Mouse (Mus musculus) hindbrain, embryonic 14.5 days (tissue): ENCODE results near the gene Mab21l1. TPM values are rescaled to one million over a fixed set of nuclear protein-coding genes. Genes with fewer than 3 reads are reported as not detected.

Experiments
- ATAC-seq: fragments of 200-750 bp; cut with Nextera tagmentation; 2 replicates; pipeline ENCODE4 v1.8.0; 2017; ENCODE audit warnings: moderate number of reproducible peaks, mild to moderate bottlenecking, moderate TSS enrichment, moderate library complexity; ENCODE audit not compliant: low FRiP score
- DNase-seq: peaks from one replicate; pipeline ENCODE4 v3.0.0-alpha.2; 2015; ENCODE audit warnings: low spot score
- H3K27ac ChIP-seq: fragments of 300-500 bp; sonication (generic); 2 replicates; pipeline ENCODE4 v1.5.1; 2014; ENCODE audit warnings: mild to moderate bottlenecking, moderate library complexity
- H3K27me3 ChIP-seq: fragments of 300-500 bp; sonication (generic); 2 replicates; pipeline ENCODE4 v1.6.1; 2014; ENCODE audit warnings: mild to moderate bottlenecking, low read length, mixed read lengths; ENCODE audit not compliant: control insufficient read depth, insufficient read depth
- H3K36me3 ChIP-seq: fragments of 300-500 bp; sonication (generic); replicated peaks from 2 replicates; pipeline ENCODE4 v1.6.1; 2014; ENCODE audit not compliant: control insufficient read depth, insufficient read depth
- H3K4me1 ChIP-seq: fragments of 300-500 bp; sonication (generic); replicated peaks from 2 replicates; pipeline ENCODE4 v1.6.1; 2014; ENCODE audit warnings: antibody characterized with exemption, low read length, mixed read lengths; ENCODE audit not compliant: control insufficient read depth, insufficient read depth
- H3K4me2 ChIP-seq: fragments of 300-500 bp; sonication (generic); replicated peaks from 2 replicates; pipeline ENCODE4 v1.6.1; 2014; ENCODE audit warnings: mild to moderate bottlenecking, moderate library complexity
- H3K4me3 ChIP-seq: fragments of 300-500 bp; sonication (generic); replicated peaks from 2 replicates; pipeline ENCODE4 v1.5.1; 2014; ENCODE audit warnings: mild to moderate bottlenecking, low read length
- H3K9ac ChIP-seq: fragments of 300-500 bp; sonication (generic); 2 replicates; pipeline ENCODE4 v1.6.1; 2014
- H3K9me3 ChIP-seq: fragments of 300-500 bp; sonication (generic); 2 replicates; pipeline ENCODE4 v1.6.1; 2016; ENCODE audit warnings: low read length; ENCODE audit not compliant: control insufficient read depth
- WGBS: fragments of 180-500 bp; shearing (Covaris S2); extraction: QIAGEN DNeasy Blood & Tissue Kit; methylation state at CpG from one replicate; pipeline ENCODE4 v1.1.7; 2014; 5-methylcytosine and 5-hydroxymethylcytosine counted together
- polyA plus RNA-seq: library from polyadenylated mRNA; unstranded; fragments of >200 nt; fragmentation: Nextera tagmentation; extraction: Ambion mirVana; gene quantifications from 2 replicates; pipeline ENCODE4 v1.2.1, GENCODE M21; 2014

The Mab21l1 gene
- polyA plus RNA-seq, 1 experiment from 2014 or later: 131 TPM

DNA sequence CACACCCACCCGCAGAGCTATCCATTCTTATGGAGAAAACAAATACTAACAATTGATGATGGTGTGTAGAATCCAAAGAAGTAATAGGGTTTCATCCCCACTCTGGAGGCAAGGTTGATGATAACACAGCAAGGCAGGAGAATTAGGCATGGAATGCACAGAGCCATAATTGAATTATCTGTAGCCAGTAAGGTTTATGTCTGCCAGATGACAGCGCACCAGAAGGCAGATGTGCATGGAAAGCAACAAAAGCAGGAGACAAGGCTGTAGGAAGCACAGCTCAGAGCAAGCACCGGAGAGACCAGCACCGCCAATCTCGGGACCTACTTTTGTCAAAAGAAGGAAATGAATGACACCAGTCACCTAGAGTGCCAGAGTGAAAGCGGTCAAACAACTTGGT lies 28.4 kb upstream of the Mab21l1 start:
- 74% methylated on average over 6 of the region's 6 CpGs for WGBS
- peak overlapping the region; percentile 74; the same call in 1 of the 2 replicates for H3K27ac ChIP-seq
- no peak for ATAC-seq
- DNase-seq: no peak
- no peak overlapping the region for H3K4me2 ChIP-seq
- H3K4me3 ChIP-seq: no peak overlapping the region
- H3K4me1 ChIP-seq: peaks cover 59% of the 10 kb centered on the region
- H3K9ac ChIP-seq: no peak overlapping the region
- H3K9me3 ChIP-seq: no peaks in the 10 kb centered on the region
- no peaks in the 10 kb centered on the region for H3K36me3 ChIP-seq
- no peaks in the 10 kb centered on the region for H3K27me3 ChIP-seq

DNA sequence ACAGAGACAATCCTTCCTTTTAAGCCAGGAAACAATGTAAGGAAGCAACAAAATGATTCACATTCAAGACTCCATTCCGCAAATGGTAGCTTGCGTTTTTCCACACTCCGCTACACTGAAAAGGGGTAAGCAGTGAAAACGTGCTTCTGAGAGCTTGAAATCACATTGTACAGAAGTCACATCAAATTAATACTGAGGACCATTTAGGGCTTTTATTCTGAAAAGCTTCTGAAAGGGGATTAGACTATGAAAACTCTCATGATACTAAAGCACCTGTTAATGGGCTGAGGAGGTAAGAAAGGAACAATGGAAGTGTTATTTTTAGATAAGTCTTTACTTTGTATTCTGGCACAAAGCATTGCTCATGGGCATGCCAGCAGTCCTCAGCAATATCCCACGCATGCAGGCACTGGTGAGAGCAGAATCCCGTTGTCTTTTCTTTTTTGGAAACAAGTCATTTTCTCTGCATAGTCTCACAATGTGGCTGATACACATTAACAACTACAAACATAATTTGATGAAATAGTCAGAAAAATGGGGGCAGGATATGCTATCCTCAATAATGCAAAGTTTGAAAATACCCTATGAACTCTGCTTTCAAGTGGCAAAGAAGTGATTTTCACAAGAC lies 27.2 kb upstream of the Mab21l1 start:
- Histone ChIP-seq H3K9ac (no peak overlapping the region), H3K27me3 (no peaks in the 10 kb centered on the region), H3K4me3 (no peak overlapping the region), H3K4me1 (peaks cover 54% of the 10 kb centered on the region), H3K36me3 (no peaks in the 10 kb centered on the region), H3K27ac (peak overlapping the region; percentile 74), H3K4me2 (no peak overlapping the region; the same call in 1 of the 2 replicates), H3K9me3 (no peaks in the 10 kb centered on the region)
- DNase-seq (no peak), ATAC-seq (no peak)
- WGBS: 47% methylated on average over 6 of the region's 6 CpGs

DNA sequence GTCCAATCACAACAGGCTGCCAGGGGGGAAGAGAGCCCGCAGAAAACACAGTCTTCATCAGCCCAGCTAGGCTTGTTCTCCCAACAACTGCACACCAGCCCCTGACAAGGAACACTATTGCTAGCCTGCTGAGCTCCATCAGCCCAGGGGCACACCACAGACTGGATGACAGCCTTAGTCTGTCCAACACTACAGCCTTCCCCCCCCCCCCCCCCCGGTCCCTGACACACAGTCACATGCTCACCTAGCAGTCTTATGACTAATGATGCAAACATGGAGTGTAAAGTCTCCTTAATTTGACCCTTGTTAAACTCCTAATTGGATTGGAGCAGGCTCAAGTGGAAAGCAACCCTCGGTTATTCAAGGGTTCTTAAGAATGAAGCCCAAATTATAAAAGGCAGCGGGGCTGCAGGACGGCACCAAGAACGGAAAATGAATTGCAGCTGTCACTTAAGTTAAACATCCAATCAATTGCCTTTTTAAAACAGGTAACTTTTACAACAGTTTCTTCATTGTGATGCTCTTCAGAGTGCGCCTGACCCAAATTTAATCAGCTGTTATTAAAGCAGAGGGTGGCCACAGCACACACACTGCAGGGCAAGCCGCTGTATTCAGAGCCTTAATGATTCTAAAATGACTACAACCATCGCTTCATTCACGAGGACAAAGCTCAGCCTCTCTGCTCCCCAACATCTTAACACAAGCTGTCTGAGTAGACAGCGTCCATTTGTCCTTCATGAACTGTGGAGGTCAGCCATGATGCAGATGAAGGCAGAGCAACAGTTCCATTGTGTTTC lies 26.3 kb upstream of the Mab21l1 start:
- no peaks in the 10 kb centered on the region for H3K9me3 ChIP-seq
- H3K36me3 ChIP-seq: no peaks in the 10 kb centered on the region
- WGBS: 14% methylated on average over 11 of the region's 11 CpGs
- ATAC-seq: peak; percentile 64
- H3K4me2 ChIP-seq: peak overlapping the region; percentile 24
- H3K4me1 ChIP-seq: peaks cover 45% of the 10 kb centered on the region
- DNase-seq: no peak
- H3K27ac ChIP-seq: peak overlapping the region; percentile 74
- H3K9ac ChIP-seq: peak overlapping the region; percentile 32; the same call in 1 of the 2 replicates
- H3K4me3 ChIP-seq: no peak overlapping the region
- no peaks in the 10 kb centered on the region for H3K27me3 ChIP-seq

DNA sequence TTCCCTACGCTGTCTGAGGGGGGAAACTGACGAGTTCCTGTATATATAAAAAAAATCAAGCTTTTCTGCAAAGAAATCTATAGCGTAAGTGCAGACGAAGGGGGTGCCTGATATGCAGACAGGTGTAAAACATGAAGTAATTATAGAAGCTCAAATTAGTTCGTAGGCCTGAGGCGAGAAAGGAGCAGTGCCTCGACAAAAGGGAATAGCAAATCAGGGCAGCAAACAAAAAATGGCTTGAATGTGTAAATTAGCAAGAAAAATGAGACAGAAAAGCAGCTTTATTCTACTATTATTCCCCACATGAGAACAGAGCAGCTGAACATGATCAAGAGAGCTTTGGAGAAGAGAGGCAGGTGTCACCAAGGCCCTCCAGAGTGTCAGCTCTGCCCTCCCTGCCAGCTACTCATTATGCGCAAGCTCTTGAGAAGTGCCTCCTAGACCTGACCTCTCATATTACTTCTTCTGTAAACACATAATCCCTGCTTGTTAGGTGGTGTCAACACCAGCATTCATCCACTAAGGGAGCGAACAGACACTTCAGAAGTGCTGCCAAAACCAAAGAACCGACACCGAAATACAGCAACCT lies 25.6 kb upstream of the Mab21l1 start:
- Histone ChIP-seq H3K4me2 (no peak overlapping the region), H3K4me3 (no peak overlapping the region), H3K36me3 (no peaks in the 10 kb centered on the region), H3K4me1 (peaks cover 38% of the 10 kb centered on the region), H3K27me3 (no peaks in the 10 kb centered on the region), H3K27ac (peak overlapping the region; percentile 74), H3K9ac (0 out of 2 replicates have a peak overlapping the region, but pooled peaks have one; percentile 32), H3K9me3 (no peaks in the 10 kb centered on the region)
- DNase-seq (no peak), ATAC-seq (peak; percentile 49)
- 34% methylated on average over 11 of the region's 11 CpGs for WGBS

DNA sequence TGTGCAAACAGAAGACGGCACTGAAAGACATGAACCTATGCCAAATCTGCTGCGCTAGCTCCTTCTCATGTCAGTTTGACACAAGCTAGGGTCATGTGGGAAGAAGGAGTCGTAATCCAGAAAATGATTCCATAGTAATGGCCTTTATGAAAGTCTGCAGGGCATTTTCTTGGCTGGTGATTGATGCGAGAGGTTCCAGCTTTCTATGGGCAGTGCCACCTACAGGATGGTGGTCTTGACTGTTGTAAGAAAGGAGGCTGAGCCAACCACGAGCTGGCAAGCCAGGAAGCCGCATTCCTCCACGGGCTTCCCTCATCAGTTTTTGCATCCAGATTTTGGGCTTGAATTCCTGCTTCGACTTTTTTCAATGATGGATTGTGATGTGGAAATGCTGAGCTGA lies 24.0 kb upstream of the Mab21l1 start:
- Histone ChIP-seq H3K27me3 (no peaks in the 10 kb centered on the region), H3K4me2 (no peak overlapping the region), H3K9me3 (no peaks in the 10 kb centered on the region), H3K27ac (0 out of 2 replicates have a peak overlapping the region, but pooled peaks have one; percentile 16), H3K9ac (no peak overlapping the region), H3K4me1 (peaks cover 38% of the 10 kb centered on the region), H3K4me3 (no peak overlapping the region), H3K36me3 (no peaks in the 10 kb centered on the region)
- WGBS: 42% methylated on average over 8 of the region's 8 CpGs
- no peak for ATAC-seq
- DNase-seq: peak; percentile 55

DNA sequence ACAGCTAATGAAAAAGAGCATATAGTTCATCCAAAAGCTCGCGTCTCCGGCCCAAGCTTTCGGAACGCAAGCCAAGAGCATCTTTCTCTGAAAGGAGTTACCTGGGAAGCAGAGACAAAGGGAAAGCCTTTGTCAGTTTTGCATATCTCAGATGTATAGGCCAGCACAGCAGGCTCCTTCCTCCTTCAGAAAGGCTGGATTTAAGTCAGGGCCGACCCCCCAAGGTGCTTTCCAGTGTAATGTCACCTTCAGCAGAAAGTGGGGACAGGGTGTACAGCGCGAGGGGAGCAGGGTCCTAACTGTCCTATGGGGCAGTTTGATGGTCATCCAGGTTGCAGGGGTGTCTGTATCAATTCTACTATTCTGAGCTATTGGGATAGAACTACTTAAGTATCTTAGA lies 18.7 kb upstream of the Mab21l1 start:
- Histone ChIP-seq H3K4me3 (no peak overlapping the region), H3K27ac (no peak overlapping the region), H3K9ac (peak overlapping the region; percentile 11; the same call in 1 of the 2 replicates), H3K9me3 (no peaks in the 10 kb centered on the region), H3K4me2 (no peak overlapping the region), H3K4me1 (0 out of 2 replicates have a peak, but pooled peaks cover 3% of the 10 kb centered on the region), H3K36me3 (no peaks in the 10 kb centered on the region), H3K27me3 (no peaks in the 10 kb centered on the region)
- ATAC-seq (no peak), DNase-seq (no peak)
- 33% methylated on average over 8 of the region's 8 CpGs for WGBS

DNA sequence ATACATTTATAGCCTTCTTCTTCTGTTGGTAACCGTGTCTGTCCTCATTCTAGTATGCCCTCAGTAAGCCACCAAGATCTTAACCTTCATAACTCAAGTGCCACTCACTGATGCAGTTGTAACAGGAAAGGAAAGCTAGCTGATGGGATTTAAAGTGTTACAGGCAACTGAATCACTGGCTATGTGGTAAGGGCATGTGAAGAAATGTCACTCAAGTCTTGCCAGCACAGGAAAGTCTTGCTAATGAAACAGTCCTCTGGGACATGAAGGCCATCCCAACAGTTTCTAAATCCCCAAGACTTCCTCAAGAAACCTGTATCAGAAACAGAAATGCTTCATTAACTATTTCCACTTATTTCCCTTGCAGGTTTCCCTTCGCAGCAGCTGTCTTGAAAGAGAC lies 13.7 kb upstream of the Mab21l1 start:
- Histone ChIP-seq H3K9ac (no peak overlapping the region), H3K9me3 (no peaks in the 10 kb centered on the region), H3K36me3 (0 out of 2 replicates have a peak, but pooled peaks cover 4% of the 10 kb centered on the region), H3K27ac (no peak overlapping the region), H3K4me2 (no peak overlapping the region), H3K27me3 (no peaks in the 10 kb centered on the region), H3K4me1 (0 out of 2 replicates have a peak, but pooled peaks cover 3% of the 10 kb centered on the region), H3K4me3 (no peak overlapping the region)
- DNase-seq: no peak
- WGBS: 87% methylated on average over 2 of the region's 2 CpGs
- no peak for ATAC-seq

DNA sequence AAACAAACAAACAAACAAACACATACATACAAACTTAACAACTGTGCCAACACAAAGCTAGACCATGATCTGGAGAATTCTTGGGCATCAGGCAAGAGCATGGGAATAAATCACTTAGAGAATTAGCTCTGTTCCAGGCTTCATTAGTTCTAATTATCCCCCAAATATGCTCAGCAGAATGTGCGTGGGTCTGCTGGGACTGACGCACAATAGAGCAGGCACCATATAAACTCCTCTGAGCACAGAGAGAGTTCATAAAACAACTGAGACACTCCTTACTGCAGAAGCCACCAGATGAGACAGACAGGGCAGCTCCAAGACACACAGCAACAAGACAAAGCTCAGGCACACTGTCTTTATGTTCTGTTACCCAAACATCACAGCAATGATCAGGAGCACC lies 13.0 kb upstream of the Mab21l1 start:
- ATAC-seq: peak; percentile 55; the same call in 1 of the 2 replicates
- 0 out of 2 replicates have a peak, but pooled peaks cover 4% of the 10 kb centered on the region for H3K36me3 ChIP-seq
- 48% methylated on average over 2 of the region's 2 CpGs for WGBS
- H3K27ac ChIP-seq: no peak overlapping the region
- no peak for DNase-seq
- no peak overlapping the region for H3K9ac ChIP-seq
- no peaks in the 10 kb centered on the region for H3K9me3 ChIP-seq
- no peaks in the 10 kb centered on the region for H3K27me3 ChIP-seq
- no peak overlapping the region for H3K4me2 ChIP-seq
- H3K4me1 ChIP-seq: peaks cover 10% of the 10 kb centered on the region
- no peak overlapping the region for H3K4me3 ChIP-seq

DNA sequence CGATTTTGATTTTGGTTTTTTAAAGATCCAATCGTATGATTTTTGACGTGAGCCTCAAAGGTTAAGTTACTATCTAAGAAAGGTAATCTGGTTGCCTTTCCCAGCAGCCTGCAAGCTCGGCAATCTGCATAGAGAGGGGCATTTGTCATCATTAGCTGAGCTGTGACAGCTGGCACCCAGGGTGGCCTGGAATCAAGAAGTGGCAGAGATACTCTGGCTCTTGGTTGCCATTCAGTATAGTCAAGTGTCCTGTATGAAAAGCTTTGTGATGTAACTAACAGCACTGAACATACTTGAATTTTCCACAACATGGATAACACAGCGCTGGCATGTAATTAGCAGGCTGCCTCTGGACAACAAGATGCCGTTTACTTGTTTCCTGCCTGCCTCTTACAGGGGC lies 8.1 kb upstream of the Mab21l1 start:
- DNase-seq (no peak), ATAC-seq (peak; percentile 49; the same call in 1 of the 2 replicates)
- 27% methylated on average over 6 of the region's 6 CpGs for WGBS
- Histone ChIP-seq H3K4me3 (no peak overlapping the region), H3K4me1 (peaks cover 32% of the 10 kb centered on the region), H3K9me3 (no peaks in the 10 kb centered on the region), H3K36me3 (0 out of 2 replicates have a peak, but pooled peaks cover 4% of the 10 kb centered on the region), H3K9ac (peak overlapping the region; percentile 29; the same call in 1 of the 2 replicates), H3K27ac (peak overlapping the region; percentile 80), H3K4me2 (0 out of 2 replicates have a peak overlapping the region, but pooled peaks have one; percentile 1), H3K27me3 (0 out of 2 replicates have a peak, but pooled peaks cover 5% of the 10 kb centered on the region)
